Mouse (Mus musculus) heart, adult 2 months (tissue): ENCODE results near the gene Gm20388.

Source experiments
- CTCF ChIP-seq: fragments of 200-600 bp; IDR thresholded peaks from 2 replicates; pipeline ENCODE4 v1.8.1; 2022; ENCODE audit warnings: antibody characterized with exemption, mild to moderate bottlenecking, moderate library complexity
- POLR2A ChIP-seq: fragments of 200-500 bp; IDR thresholded peaks from 2 replicates; pipeline ENCODE4 v1.6.1; 2011; ENCODE audit warnings: mild to moderate bottlenecking, low read depth, low read length, control low read depth; ENCODE audit not compliant: insufficient read depth

GRCm38 (mm10) chr8:123884721-123885565 is 3974.3 kb downstream of the Gm20388 start:
- no peak for TF ChIP-seq CTCF
- no peak for TF ChIP-seq POLR2A
